Mouse (Mus musculus) layer of hippocampus, adult 18-20 months (tissue): ENCODE results near the gene Mtif2. TPM values are rescaled to one million over a fixed set of nuclear protein-coding genes. Genes with fewer than 3 reads are reported as not detected.
"Not testable (repeated sequence)": the region's sequence is repeated elsewhere in the genome, so short reads cannot be mapped to it uniquely, and the experiment has no call there.

Experiments used
- DNase-seq, 2 experiments: peaks; one replicate each; pipeline ENCODE4 v3.0.0; 2022; ENCODE audit warnings: low spot score in 2 of 2
- long read RNA-seq: library from polyadenylated mRNA; stranded (forward); transcript quantifications from one replicate; pipeline ENCODE4 v2.0.0, GENCODE M21; 2021
- total RNA-seq, 2 experiments: library from RNA; stranded (reverse); gene quantifications; 2 replicates each; pipeline ENCODE4 v1.2.3; 2021

The Mtif2 gene
- 10 to 100 TPM; 29.6 to 32.0 TPM for total RNA-seq
- long read RNA-seq, transcript Mtif2-202 (14 exons, 2,741 nt), result major isoform, 6 of 17 reads
- long read RNA-seq, partial matches to known transcripts, result 3 of 17 reads
- long read RNA-seq, other reads (novel, unspliced or antisense), result 8 of 17 reads

DNA sequence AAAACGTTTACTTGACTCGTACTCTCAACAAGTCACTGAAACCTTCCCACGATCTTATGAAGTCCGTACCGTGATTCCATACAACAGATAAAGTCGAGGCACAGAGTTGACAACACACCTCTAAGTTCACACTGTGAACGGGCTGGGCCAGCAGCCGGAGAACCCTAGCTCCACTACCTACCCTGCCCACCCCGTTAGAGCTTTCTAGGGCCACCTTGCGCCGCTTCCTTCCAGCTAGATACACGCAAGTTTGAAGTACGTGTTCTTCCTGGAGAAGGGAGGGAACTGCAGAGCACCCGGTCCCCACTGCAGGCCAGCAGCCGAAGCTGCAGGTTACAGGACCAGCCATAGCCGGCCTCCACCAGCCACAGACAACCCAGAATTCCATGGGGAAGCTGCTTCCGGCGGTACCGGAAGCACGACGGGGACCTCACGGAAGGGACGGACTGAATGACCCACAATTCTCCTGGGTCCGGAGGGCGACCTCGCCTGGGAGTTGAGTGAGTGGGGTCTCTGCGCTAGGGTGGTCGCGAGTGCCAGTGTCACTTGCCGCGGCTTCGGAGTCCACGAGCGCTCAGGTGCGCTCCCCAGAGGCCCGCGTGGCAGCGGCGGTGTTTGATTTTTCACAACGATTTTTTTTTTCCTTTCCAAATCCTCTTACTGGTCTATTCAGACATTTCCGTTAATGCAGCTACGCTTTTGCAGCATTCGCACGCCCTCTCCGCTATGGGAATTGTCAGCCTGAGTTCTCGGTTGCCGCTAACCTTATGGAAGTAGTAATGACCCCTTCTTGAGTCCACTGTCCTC is at the start of gene Mtif2:
TSS of gene Mtif2 (plus strand) at position 421 of the 807 bp plus-strand sequence.
- DNase-seq, result peak; percentile 64 to 88

- DNase-seq, result no peak
Observed at GRCm38 (mm10) chr11:29493135-29493534, 33.1 kb upstream of the Mtif2 start.

- DNase-seq, result no peak
Observed at GRCm38 (mm10) chr11:29496962-29497361, 29.2 kb upstream of the Mtif2 start.

DNA sequence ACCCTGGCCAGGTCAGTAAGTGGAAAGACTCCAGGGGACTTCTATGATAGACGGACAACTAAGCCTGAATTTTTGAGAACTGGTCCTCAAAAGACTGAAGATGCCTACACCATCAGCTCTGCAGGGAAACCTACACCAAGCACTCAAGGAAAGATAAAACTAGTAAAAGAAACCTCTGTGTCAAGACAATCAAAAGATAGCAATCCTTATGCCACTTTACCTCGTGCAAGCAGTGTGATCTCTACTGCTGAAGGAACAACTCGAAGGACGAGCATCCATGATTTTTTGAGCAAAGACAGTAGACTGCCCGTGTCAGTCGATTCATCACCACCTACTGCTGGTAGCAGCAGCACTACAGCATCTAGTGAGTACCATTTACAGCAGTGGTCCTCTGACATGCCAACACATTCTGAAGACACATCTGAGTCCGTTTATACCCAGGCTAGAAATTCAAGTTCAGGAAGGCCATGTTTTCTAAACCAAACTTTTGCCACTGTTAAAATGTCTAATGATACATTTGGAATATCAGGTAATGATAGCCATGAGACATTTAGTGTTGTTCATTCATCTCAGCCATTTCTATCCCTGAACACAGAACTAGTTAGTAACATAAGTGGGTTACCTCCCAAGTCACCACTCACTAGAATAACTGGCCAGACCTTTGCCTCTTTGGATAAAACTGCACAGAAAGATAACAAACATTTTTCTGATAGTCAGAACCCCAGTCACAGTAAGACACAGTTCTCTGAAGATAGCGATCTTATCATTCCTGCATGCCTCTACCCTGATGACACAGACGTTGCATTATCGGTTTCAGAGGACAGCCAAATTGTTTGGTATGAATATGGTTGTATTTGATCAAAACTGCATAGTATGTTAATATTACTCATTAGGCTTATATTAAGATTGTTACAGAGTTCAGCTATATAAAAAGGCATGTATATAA is 22.0 kb upstream of the Mtif2 start:
- DNase-seq, result no peak

DNA sequence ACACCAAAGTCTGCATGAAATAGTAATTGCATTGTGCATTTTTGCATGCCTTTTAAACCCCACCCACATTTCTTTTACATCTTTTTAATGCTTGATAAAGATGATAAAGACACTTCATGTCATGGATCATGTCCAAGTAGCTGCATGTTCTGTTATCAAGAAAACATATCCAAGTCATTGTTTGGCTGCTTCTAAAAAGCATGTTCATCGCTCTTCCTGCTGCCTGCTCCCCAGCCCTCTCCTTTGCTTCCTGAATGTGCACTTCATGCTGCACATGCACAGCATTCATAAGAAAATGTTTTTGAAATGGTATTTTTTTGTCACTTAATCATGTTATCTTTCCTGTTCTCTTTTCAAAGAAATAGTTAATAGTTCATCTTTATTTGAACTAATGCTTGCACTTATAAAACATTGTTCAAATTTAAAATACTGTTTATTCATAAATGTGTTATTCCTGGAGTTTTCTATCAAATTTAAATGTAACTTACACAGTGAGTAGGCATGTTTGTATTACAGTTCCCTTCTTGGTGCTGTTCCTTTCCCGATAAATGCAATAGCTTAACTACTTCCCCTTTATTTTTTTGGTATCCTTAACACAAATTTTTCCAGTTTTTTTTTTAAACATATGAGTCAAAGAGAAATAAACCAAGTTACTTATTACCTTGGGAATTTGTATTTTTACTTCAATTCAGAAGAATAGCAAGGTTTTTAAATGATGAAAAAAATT is 21.1 kb upstream of the Mtif2 start:
- no peak for DNase-seq

- DNase-seq, result no peak
Observed at GRCm38 (mm10) chr11:29509421-29509820, 16.8 kb upstream of the Mtif2 start.

- no peak for DNase-seq
Observed at GRCm38 (mm10) chr11:29512818-29513535, 13.2 kb upstream of the Mtif2 start.

GRCm38 (mm10) chr11:29514325-29514681 is 11.9 kb upstream of the Mtif2 start:
- DNase-seq, result no peak

DNA sequence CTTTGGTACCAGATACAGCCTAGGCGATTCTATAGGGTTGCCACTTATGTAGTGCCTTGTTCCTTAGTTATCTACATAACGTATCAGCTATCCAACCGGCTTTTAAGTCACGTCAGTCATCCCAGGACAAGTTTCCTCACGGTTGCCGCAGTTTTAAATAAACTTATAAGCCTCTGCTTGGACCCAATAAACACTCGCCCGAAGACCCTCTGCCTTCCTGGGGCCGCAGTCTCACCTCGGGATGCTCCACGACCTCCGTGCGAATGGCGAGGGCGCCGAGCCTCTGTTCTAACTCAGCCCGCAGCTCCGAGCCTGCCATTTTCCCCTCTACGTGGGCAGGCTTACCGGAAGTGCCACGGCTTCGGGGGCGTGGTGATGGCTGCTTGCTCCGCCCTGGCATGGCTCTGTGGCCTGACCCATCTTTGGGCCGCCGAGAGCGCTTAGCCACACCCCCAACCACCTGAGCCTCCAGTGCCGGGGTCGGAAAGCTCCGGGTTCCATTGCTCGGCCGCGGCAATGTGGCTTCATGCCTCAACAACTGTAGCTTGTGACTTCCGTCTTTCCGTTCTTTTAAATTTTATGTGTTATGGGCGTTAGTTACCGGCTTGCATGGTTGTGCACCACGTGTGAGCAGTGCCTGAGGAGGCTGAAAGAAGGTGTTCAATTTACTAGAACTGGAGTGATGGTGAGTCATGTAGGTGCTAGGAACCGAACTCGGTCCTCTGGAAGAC is 11.4 kb upstream of the Mtif2 start, which contains the start of gene Prorsd1:
TSS of gene Prorsd1 (minus strand) at position 352 of the 731 bp plus-strand sequence.
- DNase-seq, result peak; percentile 45 to 74

DNA sequence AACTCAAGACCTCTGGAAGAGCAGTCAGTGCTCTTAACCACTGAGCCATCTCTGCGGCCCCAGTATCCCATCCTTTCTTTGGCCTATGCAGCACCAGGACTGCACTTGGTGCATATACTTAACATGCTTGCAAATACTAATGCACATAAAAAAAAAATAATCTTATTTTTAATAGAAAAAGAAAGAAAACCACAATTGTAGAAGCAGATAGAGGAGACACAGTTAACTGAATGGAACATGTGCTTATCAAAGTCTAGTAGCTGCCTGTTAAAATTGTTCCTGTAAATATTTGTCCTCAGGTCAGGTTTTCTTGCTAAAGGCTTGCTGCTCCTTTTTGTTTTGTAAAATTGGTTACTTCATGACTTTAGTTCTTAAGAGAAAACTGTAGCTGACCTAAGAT is 12.0 kb downstream of the Mtif2 start:
- DNase-seq, result no peak

- DNase-seq, result no peak
Observed at GRCm38 (mm10) chr11:29544225-29544945, 18.2 kb downstream of the Mtif2 start.

DNA sequence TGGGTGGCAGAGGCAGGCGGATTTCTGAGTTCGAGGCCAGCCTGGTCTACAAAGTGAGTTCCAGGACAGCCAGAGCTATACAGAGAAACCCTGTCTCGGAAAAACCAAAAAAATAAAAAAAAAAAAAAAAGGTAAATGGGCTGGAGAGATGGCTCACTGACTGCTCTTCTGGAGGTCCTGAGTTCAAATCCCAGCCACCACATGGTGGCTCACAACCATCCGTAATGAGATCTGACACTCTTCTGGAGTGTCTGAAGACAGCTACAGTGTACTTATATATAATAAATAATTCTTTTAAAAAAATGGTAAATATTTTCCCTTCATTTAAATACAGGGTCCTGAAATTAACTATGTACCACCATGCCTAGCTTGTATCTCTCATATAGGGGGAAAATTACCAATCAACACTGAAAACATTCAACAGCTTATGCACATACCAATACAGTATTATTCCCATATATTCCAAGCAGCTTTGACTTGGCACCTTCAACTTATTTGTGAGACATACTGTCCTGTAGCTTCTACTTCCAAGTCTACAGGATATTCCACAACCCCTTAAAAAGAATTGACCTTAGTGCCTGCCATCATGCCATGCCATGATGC is 19.0 kb downstream of the Mtif2 start:
- not testable (repeated sequence) for DNase-seq

- not testable (repeated sequence) for DNase-seq
Observed at GRCm38 (mm10) chr11:29546297-29546696, 20.1 kb downstream of the Mtif2 start.

DNA sequence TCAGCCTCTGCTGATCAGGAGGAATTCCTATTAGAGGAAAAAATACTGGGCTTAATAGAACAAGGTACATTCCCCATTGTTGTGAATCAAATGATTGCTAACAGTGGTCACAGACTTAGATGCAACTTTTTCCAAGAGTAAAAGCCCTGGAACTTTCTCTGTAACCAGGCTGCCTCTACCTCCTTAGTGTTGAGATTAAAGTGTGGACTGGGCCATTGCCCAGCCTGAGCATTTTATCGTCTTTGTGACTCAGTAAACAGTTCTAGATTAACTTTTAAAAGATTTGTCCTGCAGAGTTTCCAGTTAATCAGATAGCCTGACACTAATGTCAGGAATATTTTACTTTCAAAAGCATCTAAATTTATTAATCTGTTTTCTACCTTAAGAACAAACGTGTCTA is 20.6 kb downstream of the Mtif2 start:
- no peak for DNase-seq

- no peak for DNase-seq
Observed at GRCm38 (mm10) chr11:29547249-29547751, 21.1 kb downstream of the Mtif2 start.

- peak; percentile 88 to 95 for DNase-seq
Observed at GRCm38 (mm10) chr11:29547752-29548503, 21.7 kb downstream of the Mtif2 start, which contains the start of the genes Clhc1 and Rps27a. Gene Clhc1, plus strand, starts transcription at chr11:29547950. Gene Rps27a, minus strand, starts transcription at chr11:29548109.
